Mouse (Mus musculus): ENCODE data around the gene Gm13102. TPM values are rescaled to one million over a fixed set of nuclear protein-coding genes. Genes with fewer than 3 reads are reported as not detected.
"Not testable (repeated sequence)": the region's sequence is repeated elsewhere in the genome, so short reads cannot be mapped to it uniquely, and the experiment has no call there.

Gm13102 gene
- not detected in 2 replicates for polyA plus RNA-seq (2015; fragmentation: Nextera tagmentation; extraction: Ambion mirVana)

DNA sequence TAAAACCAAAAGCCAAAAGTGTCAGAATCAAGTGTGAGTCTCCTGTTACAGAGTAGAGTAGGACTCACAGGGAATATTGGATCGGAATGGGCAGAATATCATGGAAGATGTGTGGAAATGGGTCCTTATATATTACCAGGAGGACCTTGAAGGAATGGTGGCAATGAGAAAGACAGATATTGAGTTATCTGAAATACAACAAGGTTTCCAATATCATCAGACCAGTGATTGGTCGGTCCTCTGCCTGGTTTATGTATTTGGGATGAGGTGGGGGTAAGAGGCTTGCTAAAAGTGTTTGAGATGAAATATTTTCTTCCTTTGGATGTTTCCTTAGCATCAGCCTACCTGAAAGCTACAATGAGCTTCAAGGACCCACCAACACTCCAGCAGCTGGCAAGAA, at the start of gene Gm13102:
TSS of gene Gm13102 (plus strand) at position 301 of the 400 bp plus-strand sequence.
- H3K4me2 ChIP-seq; H3K27me3 ChIP-seq; H3K4me1 ChIP-seq; H3K9me3 ChIP-seq (replicated peaks); H3K9ac ChIP-seq; H3K36me3 ChIP-seq (ENCODE audit: poor library complexity, severe bottlenecking); H3K4me3 ChIP-seq; ATAC-seq; H3K27ac ChIP-seq: not testable (repeated sequence)
- WGBS = 100% methylated on average over 1 of the region's 2 CpGs

DNA sequence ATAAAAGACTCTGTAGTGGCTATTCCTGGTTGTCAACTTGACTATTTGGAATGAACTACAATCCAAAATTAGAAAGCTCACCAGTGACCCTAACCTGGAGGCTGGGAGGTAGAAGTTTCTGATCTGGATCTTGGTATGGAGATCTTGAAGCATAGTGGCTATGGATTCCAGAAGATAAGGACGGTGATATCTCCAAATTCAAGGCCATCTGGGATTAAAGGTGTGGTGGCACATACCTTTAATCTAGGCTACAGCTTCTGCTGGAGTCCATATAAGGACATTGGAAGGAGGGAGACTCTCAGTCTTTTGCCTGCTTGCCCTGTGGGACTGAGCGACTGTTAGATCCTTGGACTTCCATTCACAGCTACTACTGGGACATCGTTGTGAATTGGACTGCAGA, 47.4 kb upstream of the Gm13102 start, which contains the start of gene Pramel4:
TSS of gene Pramel4 (plus strand) at position 301 of the 400 bp plus-strand sequence.
- not testable (repeated sequence) for H3K27me3 ChIP-seq; H3K4me3 ChIP-seq; H3K4me2 ChIP-seq; H3K9ac ChIP-seq; H3K36me3 ChIP-seq (ENCODE audit: poor library complexity, severe bottlenecking); H3K27ac ChIP-seq; ATAC-seq; H3K4me1 ChIP-seq; H3K9me3 ChIP-seq (replicated peaks)
- WGBS = 83% methylated on average over 3 of the region's 3 CpGs

Other genes starting within 250 kb of the Gm13102 start
- gene Pramef6, start 206.1 kb upstream of the Gm13102 start, polyA plus RNA-seq (2015; fragmentation: Nextera tagmentation; extraction: Ambion mirVana) = not detected in 2 replicates
- not detected in 2 replicates for gene Pramef25, start 155.5 kb upstream of the Gm13102 start, polyA plus RNA-seq (2015; fragmentation: Nextera tagmentation; extraction: Ambion mirVana)
- not detected in 2 replicates for gene Gm13101, start 139.5 kb upstream of the Gm13102 start, polyA plus RNA-seq (2015; fragmentation: Nextera tagmentation; extraction: Ambion mirVana)
- gene Pramef17, start 112.1 kb upstream of the Gm13102 start, polyA plus RNA-seq (2015; fragmentation: Nextera tagmentation; extraction: Ambion mirVana) = not detected in 2 replicates
- not detected in 2 replicates for gene Pramel4, start 47.3 kb upstream of the Gm13102 start, polyA plus RNA-seq (2015; fragmentation: Nextera tagmentation; extraction: Ambion mirVana)
- gene Oog3, start 56.2 kb downstream of the Gm13102 start, polyA plus RNA-seq (2015; fragmentation: Nextera tagmentation; extraction: Ambion mirVana) = not detected in 2 replicates
- not detected in 2 replicates for gene Oog2, start 84.2 kb downstream of the Gm13102 start, polyA plus RNA-seq (2015; fragmentation: Nextera tagmentation; extraction: Ambion mirVana)
- not detected in 2 replicates for gene C87977, start 106.8 kb downstream of the Gm13102 start, polyA plus RNA-seq (2015; fragmentation: Nextera tagmentation; extraction: Ambion mirVana)
- not detected in 2 replicates for gene Pramel5, start 174.0 kb downstream of the Gm13102 start, polyA plus RNA-seq (2015; fragmentation: Nextera tagmentation; extraction: Ambion mirVana)
- gene Gm13128, start 223.8 kb downstream of the Gm13102 start, polyA plus RNA-seq (2015; fragmentation: Nextera tagmentation; extraction: Ambion mirVana) = not detected in 2 replicates